Mouse (Mus musculus): ENCODE results near the gene Olfr430.

DNA sequence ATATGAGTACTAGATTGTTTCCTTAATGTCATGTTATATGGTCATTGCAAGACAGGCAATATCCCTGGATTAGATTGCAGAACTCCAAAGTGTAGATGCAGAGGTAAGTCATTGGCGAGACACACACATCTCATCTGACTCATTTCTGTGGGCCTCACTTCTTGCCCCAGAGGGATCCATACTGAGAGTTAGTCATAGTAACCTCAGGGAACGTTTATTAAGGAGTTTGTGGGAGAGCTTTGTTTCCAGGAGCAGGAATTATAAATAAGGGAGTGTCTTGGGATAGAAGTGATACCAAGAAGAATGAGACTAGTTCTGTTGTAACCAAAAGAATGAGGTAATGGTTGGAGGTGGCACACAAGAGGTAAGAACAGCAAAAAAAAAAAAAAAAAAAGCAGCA, 17.5 kb upstream of the Olfr430 start, which contains the start of gene Olfr432:
- no peak for TF ChIP-seq CTCF (IDR thresholded peaks at IDR 0.05; ENCODE audit: extremely low read depth, insufficient read depth, low read length)
- no peak for TF ChIP-seq POLR2A (IDR thresholded peaks at IDR 0.05; ENCODE audit: extremely low read depth, insufficient read depth, low read length)
